Mouse (Mus musculus) right cerebral cortex, postnatal 36 days (tissue): Measurements from ENCODE around the gene Gpr88.

Experiments used
- DNase-seq, 2 experiments: peaks; one replicate each; pipeline ENCODE4 v3.0.0; 2022; ENCODE audit warnings: low spot score in 2 of 2, mixed read lengths in 1 of 2

Gpr88 gene

DNA sequence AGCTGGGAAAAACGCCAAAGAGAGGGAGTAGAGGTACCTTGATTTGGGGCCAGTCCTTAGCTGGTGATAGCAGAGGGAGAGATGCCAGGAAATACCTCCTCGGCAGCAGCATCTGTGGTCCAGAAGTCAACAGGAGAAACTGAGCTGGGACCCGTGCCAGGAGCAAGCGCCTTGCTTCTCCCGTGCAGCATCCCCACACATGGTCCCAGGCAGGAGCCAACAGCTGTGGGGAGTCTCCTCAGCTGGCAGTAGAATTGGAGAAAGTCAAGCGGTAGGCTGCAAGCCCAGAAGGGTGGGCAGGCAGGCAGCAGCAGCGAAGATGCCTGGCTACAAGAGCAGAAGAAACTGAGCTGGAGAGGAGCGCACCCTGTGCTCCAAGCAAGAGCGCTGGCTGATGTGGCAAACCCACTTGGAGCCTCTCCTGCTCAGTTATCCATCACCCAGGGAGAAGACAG, at the start of gene Gpr88:
Gene Gpr88 (minus strand): TSS at position 427 of the 455 bp plus-strand sequence.
- DNase-seq: peak; percentile 81 to 84

DNA sequence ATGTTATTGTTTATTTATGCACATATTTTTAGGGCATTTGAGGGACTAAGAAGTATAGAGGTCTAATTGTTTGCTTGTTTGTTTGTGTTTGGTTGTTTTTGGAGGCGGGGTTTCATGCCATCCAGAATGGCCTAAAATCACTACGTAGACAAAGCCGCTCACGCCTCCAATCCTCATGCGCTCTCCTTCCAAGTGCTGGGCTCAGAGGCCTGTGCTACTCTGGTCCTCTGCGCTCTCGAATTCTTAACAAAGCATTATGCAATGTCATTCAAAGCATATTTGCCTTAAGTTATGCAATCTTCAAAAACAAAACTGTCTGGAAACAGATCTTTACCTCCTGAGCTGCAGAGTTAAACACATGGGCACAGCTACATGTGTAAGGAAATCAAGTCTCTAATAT, 49.3 kb upstream of the Gpr88 start:
- DNase-seq: no peak

DNA sequence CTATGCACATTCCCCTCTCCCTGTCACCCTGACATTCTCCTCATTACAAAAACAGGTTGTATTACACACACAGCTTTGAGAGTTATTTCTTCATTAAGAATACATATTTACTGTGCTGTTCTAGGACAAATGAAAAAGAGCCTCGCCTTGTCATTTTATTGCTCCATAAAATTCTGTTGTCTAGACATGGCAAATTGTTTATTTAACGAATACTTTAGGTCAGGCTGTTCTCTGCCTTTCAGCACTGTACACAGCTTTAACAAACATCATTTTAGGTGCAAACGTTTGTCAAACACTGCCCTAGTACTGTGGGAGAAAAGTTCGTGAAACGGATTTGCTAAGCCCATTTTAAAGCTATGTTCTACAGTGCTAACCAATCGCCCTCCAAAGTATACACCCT, 48.5 kb upstream of the Gpr88 start:
- DNase-seq: no peak

DNA sequence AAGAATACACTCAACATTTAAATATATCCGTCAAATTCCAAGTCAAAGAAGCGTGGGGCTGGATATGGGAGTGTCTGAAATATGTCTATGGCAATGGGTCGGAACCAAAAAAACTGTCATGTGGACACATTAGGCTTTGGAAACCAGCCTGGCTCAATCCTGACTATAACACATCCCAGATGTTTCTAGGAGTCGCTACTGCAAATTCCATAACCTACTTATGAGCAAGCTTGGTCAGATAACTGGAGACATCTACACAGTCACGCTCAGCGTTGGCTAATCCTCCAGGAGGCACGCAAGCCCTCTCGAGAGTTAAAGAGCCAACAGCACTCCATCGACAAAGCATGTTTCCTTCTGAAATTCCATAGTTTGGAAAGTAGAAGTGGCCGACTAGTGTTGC, 45.4 kb upstream of the Gpr88 start:
- DNase-seq: no peak

DNA sequence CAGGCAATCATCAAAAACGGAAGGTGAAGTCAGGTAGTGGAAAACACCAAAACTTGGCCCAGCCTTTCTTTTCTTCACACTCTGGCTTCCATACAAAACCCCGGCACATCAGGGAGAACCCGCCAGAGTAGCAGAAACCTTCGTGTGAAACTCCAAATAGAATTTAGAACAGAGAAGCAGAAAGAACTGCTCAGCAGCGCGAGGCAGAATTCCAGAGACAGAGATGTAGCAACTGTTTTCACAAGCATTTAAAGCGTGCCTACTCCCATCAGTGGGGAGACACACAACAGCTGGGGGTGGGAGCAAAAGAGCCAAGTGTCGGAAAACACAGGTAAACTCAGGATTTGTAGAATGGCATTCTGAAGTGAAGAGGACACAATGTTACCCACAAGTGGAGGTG, 44.7 kb upstream of the Gpr88 start:
- DNase-seq: peak in 1 of 2 experiments; percentile 34

DNA sequence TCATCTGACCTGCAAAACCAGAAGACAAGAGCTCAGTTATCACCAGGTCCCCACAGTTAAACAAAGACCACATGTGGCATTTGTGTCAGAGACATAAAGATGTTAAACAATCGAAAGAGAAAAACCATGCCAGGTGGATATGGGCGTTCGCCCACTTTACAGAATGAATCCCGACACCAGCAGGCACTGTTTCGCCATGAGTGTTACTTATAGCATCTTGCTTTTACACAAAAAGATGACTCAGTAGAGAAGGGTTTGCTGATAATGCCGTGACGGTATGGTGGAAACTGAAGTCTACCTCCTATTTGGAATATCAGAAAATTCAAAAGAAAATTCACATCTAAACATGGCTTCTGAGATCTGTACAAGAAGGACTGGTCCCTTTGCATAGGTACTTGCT, 43.9 kb upstream of the Gpr88 start:
- DNase-seq: no peak

DNA sequence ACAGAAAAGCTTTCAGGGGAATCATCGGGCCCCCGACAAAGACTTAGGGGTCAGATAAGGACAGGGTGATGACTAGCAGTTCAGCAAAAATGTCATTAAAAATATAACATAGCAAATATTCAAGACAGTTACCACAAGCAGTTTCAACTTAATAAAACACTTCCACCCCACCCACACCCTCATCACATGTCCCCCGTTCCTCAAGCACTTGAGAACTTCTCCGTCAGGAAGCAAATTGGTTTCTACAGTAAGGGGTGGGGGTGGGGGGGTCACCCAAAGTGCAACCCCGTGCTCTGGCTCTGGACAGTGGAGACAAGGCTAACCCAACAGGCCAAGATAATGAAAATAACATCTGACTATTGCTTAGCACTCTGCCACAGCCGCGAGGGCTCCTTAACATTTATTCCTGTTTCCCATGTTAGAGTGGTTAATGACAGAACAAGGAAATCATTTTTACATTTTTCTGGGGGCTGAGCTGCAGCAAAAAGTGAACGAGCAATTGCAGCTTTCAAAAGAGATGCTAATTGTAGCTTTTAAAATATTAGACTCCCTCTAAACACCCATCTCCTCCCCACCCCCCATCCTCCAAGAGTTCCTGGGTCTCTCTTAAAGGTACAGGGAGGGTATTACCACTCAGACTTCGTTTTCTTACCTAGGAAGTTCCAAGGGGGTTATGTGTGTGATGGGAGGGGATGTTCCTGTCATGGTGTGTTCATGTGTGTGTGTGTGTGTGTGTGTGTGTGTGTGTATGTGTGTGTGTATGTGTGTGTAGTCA, 36.9 kb upstream of the Gpr88 start:
- DNase-seq: no peak

DNA sequence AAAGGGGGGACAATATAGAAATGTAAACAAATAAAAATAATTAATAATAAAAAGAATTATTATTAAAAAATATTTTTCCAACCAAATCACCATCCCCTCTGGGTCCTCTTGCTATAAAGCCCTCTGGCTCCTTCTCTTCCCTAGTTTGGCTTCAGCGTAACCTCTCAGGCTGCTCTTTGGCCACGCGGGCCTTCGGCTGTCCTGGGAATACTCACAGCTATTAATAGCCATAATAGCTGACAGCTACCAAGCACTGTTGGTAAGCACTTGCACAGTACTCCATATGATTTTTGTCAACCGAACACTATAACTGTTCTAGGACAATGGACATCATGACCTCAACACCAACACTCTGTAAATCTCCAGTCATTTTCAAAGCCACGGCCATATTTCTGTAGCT, 35.5 kb upstream of the Gpr88 start:
- no peak for DNase-seq

DNA sequence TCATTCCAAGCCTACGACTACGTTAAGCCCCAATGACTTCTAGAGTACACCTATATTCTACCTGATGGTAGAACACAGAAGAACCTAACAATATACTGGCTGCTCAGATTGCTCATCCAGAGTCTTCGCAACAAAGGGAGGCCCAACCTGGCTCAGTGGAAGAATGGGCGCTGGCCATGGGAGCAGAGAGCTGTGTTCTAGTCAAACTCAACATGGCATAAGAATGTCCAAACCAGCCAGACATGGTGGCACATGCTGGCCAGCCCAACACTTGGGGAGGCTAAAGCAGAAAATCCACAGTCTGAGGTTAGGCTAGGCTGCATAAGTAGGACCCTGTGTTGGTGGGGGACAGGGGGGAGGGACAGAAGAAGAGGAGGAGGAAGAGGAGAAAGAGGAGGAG, 31.4 kb upstream of the Gpr88 start:
- DNase-seq: no peak

DNA sequence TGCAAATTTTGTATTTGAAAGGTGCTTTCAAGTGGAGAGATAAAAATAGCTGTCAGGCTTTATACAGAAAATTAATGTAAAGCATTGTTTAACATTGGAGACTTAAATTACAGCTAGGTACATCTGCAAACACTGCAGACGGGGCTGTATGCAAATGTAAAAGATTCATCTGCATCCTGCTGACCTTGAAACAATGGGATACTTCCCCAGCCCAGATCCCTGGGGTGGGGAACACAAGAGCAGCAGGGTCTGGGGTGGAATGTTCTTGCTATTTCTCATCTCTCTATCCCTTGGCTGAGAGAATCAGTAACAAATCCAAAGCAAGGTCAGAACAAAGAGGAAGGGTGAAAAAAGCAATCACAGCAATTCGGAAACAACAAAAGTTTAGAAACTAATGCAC, 30.7 kb upstream of the Gpr88 start:
- DNase-seq: no peak

DNA sequence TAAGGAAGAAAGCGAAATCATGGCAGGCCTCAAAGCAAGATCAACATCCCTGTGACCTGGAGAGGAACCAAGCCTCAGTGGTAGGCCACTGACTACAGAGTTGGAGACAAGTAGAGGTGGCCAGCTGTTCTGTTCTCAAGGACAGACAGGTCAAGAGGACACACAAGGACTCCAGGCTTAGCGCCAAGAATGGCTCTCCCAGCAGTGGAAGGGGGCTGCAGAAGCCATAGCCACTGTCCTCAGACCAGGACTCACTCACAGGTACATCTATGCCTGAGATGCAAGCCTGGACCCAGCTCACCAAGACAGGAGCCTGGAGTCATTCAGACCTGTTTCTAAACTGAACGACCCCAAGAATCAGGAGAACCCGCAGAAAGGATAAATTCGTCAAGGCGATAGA, 28.4 kb upstream of the Gpr88 start:
- DNase-seq: no peak

DNA sequence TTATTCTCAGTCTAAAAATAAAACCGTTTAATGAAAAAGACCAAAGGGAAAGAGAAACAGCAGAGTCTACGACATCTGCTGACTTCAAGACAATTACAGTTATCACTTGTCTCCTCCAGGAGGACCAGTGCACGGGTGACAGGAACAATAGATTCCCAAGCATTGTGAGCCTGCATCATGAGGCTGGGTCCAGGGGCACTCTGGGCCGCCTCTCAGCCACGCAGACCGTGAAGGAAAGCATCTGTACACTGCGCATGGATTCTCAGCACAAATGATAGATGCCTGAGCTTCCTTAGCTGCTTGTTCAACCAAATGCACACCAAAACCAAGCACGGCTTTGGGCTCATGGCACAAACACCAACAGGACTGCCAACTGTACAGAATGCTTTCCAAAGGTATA, 23.8 kb upstream of the Gpr88 start:
- no peak for DNase-seq

DNA sequence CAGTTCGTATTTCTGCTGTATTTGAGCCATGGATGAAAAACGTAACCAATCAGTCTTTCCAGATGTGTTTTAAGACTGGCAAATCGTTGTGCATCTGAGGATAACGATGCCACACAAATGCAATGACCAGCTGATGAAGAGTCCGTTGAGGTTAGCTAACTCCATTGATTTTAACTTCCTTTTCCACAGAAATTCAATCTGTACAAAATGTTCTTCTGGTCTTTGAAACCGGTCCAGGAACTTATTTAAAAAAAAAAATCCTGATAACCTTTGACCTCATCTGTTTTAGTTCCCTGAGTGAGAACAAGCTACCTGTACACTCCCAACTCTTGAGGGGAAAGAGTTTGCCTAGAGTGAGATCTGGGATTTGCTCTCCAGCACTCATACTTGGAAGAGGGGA, 18.4 kb upstream of the Gpr88 start:
- no peak for DNase-seq

DNA sequence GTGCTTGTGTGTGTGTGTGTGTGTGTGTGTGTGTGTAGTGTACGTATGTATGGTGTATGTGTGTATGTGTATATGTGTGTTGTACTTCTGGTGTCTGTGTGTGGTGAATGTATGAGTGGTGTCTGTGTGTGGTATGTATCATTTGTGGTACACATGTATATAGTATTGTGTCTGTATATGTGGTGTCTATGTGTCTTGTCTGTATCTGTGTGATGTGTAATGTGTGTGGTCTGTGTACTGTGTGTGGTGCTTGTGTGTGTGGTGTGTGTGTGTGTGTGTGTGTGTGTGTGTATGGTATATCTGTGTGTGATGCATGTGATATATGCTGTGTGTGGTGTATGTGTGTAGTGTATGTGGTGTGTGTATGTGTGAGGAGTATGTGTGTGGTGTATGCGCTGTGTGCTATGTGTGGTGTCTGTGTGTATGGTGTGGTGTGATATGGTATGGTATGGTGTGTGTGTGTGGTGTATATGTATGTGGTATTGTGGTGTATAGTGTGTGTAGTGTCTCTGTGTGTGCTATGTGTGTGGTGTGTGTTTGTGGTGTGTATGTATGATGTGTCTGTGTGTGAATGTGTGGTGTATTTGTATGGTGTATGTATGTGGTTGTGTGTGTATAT, 13.8 kb upstream of the Gpr88 start:
- DNase-seq: no peak

DNA sequence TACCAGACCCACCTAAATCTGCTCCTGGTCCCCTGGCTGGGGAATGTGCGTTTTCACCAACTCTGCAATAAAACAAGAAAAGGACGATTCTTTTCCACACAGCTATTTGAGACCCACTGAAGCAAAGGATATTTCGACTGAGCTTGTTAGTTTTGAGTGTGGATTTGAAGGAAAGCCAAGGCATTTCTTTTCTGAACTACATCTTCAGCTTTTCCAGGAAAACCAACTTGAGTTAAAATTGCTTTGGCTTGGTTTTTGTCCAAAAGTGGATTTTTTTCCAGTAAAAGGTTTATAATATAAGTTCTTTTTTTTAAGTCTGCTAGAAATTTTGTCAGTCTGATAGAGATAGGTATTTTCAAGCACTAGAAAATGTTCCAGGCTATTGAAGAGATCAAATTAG, 13.1 kb upstream of the Gpr88 start:
- DNase-seq: no peak

DNA sequence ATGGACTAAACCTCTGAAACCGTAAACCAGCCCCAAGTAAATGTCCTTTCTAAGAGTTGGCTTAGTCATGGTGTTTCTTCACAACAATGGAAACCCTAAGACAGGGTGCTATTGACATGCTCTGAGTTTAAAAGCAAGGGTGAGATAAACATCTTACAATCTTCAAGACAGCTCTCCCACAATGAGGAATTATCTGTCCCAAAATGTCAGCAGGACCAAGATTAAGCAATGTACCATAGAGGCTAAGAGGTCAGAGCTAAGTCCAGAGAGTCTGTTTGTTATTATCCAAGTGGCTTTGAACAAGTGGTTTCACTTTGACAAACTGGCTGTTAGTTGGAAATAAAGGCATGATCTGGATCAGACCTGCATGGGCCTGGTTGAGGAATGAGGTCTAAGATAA, 10.7 kb upstream of the Gpr88 start:
- DNase-seq: no peak

DNA sequence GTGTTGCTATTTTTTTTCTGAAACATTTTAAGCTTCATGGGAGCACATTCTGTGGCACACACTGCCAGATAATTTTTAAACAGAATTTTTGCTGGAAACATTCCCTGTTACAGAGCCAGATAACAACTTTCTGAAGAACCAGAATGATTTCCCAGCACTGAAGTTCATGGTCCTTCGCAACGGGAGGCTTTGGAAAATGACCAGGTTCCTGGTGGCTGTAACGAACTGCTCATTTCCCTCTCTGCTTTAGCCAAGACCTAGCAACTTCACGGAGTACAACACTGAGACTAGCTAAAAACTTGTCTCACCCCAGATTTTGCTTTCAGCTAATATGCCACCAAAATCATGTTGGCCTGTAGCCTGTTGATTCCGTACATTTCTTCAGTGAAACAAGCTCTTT, 9.8 kb upstream of the Gpr88 start:
- no peak for DNase-seq

DNA sequence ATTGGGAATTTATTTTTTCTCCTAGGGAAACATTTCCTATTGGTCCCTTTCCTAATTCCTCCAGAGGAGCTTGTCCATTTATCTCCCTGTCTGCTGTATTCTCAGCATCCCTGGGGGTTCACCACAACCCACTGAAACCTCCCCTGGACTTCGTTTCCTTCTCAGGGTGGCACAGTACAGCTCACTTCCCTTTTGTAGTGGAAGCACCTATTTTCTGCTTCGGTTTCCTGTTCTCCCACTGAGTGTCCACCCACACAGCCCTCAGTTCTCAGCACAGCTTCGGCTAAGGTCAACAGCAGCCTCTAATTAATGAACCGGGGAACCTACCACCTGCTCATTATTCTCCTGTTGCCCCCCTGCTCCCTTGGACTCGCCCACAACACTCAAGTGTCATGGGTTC, 2.8 kb upstream of the Gpr88 start:
- DNase-seq: no peak

DNA sequence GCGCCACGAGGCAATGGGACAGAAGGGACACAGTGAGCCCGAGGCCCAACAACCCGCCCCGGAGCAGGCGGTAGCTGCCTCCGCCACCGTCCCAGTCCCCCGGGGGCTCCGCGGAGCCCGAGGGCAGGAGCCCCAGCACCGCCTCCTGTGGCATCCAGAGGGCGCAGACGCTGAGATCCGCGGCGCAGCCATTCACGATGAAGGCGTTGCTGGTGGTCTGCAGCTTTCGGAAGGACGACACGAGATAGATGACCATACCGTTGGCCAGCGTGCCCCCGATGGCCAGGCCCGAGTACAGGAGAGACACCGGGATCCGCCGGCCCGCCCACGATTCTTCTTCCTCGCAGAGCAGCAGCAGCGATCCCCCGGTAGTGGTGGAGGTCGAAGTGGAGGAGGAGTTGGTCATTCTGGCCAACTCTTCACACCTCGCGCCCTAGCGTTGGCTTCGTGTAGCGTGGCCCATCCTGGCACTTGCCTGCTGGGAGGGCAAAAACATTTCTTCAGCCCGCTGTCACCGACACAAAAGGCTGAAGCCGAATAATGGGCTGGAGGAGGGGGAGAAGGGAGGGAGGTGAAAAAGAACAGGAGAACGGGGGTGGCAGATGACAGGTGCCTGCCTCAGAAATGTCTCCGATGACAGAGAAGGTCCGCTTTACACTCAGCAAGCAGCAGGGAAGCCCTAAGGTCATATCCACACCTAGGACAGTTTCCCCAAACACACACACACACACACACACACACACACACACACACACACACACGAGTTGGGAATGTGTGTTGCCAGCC, 855 bp downstream of the Gpr88 start:
- peak; percentile 30 to 38 for DNase-seq

DNA sequence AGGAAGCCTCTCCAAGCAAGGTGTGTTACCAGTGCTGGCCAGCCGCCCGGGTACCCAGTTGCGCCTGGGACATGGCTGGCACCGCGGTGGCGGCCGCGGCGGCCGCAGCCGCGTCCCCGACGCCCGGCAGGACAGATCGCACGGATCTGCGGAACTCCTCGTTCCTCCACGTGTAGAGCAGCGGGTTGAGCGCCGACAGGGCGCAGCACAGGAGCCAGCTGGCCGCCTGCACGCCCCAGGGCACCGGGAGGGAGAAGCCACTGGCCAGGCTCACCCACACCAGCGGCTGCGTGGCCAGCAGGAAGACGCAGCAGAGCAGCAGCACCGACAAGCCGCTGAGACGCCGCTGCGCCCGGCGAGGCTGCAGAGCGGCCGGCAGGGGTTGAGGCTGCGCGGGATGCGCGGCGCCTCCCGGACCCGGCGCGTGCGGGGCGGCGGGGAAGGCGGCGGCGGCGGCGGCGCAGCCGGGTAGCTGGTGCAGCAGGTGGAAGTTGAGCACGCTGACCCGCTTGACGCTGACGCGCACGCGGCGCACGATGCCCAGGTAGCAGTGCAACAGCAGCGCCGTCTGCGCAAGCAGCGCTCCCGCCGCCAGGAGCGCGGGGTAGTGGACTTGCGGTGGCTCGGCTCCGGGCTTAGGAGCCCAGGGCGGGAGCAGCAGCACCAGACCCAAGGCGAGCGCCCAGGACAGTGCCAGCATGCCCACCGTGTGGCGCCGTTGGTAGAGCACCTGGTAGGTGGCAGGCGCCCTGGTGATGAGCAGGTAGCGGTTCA, 1.6 kb downstream of the Gpr88 start:
- peak; percentile 44 to 45 for DNase-seq

DNA sequence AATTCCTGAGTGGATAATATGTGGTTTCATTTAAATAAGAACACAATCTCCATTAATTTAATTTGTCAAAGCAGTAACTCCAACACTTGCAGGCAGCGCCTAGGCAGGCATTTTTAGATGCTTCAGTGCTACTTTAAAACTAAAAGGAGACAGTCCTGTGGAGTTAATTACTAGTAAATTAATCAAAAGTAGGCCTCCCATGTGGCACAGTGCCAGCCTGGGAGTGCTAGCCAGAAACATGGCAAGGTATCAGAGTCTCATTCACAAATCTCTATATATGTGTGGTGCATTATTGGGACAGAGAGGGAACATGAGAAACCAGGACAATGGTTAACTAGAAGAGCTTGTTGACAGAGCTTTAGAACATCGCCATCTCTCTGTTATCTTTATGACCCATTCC, 4.3 kb downstream of the Gpr88 start:
- peak in 1 of 2 experiments; percentile 15 for DNase-seq

DNA sequence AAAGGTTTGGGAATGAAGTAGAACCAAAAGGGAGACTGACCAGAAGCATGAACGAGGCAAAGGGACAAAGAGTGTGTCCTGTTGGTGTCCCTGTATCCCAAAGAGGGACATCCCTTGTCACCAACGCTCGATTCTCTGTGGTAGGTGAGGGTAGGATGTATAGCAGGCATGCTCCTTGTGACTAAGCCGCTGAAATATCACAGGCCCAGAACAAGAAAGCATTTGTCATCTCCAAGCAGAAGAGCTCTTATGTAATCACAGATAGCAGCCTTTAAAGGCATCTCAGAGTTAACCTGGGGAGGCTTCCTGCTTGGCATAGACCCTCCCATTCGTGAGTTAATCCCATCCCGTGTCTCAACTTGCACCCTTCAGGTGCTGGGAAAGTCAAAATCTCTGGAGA, 8.8 kb downstream of the Gpr88 start:
- DNase-seq: peak in 1 of 2 experiments; percentile 39
